Mouse (Mus musculus): ENCODE measurements around the gene Med10.

Gene Med10

GRCm38 (mm10) chr13:69830606-69831005 is 28.4 kb downstream of the Med10 start:
- no peak for DNase-seq (ENCODE audit: low spot score)

DNA sequence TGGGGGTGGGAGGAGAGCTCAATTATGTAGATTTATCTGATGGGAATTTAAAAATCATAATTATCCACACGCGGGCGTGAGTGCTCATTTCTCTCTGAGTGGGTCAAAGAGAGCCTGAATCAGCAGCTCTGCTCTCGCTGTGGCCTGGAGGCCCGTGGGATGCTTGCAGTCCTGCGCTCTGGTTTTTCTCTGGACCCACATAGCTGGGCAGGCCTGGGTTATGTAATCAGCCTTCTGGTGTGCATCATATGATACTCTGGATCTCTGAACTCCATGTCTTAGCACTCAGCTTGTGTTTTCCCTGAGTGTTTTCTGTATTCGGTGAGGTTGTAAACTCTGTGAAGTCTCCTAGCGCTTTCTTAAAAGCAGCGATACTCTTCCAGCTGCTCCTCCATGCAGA is 30.4 kb downstream of the Med10 start:
- DNase-seq (ENCODE audit: low spot score), result no peak

DNA sequence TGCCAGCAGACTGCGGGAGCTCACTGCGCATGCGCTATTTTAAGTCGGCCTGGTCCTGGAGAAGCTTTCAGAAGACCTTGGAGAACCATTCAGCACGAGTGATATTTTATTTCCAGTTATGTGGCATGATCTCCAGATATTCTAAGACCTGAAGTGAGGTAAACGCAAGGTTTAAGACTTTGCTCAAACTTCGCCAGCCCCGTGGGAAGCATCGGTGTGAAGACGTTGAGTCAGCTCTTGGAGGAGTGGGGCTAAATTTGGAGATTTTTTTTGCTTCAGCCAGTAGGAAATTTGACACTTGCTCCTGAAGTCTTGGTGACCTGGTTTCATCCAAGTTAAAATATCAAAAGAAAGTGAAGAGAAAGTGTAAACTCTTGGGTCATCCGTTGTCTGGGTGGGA is 31.2 kb downstream of the Med10 start:
- DNase-seq (ENCODE audit: low spot score), result no peak

DNA sequence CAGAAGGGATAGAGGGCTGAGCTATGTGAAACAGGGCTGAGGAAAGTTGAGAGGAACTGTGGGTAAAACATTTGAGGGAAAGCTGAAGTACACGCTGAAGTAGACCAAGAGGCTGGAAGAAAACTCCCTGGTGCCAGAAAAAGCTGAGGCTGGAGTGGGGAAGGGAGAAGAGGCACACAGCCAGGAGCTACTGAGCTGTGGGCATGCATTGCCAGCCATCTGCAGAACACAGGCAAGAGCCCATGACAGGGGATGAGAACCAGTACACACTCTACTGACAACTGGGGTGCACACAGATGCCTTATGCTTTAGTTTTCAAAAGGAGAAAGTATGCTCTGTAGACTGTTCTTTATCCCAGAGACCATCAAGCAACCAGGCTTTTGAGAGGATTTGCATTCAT is 43.4 kb downstream of the Med10 start:
- no peak for DNase-seq (ENCODE audit: low spot score)

GRCm38 (mm10) chr13:69849579-69849978 is 47.4 kb downstream of the Med10 start:
- DNase-seq (ENCODE audit: low spot score), result no peak

DNA sequence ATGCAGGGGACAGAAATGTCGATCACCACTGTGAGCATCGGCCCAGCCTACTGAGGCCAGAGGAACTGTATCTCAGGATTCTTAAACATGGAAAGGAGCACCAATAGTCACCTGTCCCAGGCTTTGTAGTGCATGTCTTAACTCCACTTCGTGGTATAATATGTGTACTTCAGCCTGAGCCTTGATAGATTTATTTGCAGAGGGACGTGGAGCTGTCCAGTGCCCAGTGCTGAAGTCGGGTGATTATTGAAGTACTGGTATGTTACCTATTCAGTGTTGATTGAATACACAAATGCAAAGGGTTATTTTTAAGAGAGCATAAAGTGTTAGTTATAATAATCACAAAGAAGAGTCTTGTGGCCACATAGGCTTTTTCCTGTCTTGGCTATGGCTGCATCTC is 50.1 kb downstream of the Med10 start:
- no peak for DNase-seq (ENCODE audit: low spot score)

- DNase-seq (ENCODE audit: low spot score), result no peak
Measured at GRCm38 (mm10) chr13:69853425-69854043, 51.3 kb downstream of the Med10 start.

DNA sequence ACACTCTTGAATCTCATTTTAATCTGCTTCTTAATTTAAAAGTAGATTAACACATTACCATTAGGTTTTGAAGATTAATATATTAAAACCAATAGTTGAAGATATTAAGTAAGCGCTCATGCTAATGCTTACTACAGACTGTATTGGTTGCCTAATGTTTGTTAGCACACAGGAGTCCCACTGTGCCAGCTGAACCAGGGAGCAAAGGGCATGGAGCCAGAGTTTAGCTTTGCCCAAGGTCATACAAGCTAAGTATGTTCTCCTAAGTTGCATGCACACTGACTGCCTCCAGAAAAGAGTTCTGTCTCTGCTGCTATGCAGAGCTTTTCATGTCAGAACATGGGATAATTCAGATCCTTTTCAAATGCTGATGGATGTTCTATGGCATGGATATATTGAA is 53.7 kb downstream of the Med10 start:
- DNase-seq (ENCODE audit: low spot score), result no peak

GRCm38 (mm10) chr13:69862276-69862675 is 60.1 kb downstream of the Med10 start:
- no peak for DNase-seq (ENCODE audit: low spot score)

- DNase-seq (ENCODE audit: low spot score), result no peak
Measured at GRCm38 (mm10) chr13:69864911-69865310, 62.7 kb downstream of the Med10 start.
